ENCODE assay signal across 18 mouse cellular contexts in the genomic region with DNA sequence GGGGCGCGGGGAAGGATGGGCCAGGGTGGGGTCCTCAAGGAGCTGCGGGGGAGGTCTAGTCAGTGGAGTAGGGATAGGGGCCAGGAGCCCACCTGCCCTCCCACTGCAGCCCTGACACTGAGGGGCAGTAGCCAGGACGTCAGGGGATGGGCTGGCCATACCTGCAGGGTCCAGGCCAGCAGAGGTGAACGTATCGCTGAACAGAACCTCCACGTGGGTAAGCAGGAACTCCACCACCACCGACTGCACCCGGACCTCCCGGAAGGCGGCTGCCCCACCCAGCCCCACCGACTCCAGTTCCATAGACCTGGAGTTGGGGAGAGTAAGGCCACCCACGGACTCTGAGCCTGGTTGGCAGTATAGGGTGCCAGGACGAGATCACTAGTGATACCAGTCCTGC. TPM values are rescaled to one million over a fixed set of nuclear protein-coding genes. Genes with fewer than 3 reads are reported as not detected.
DNase-seq lines count a peak whose midpoint lies in the region; ATAC-seq and TF ChIP-seq lines count a peak whose summit lies in the region.
"Had no signal": no experiment of that assay in that cellular context is flagged by ENCODE, and none has a peak within 500 bp of the region (broad histone marks: within the 10 kb centered on the region; RNA-seq: fewer than 3 reads in every experiment).

No protein-coding gene starts in this region.

- H3K4me1 ChIP-seq in forebrain, embryonic 13.5 days, result peaks cover 21% of the 10 kb centered on the region
- H3K4me1 ChIP-seq in forebrain, postnatal 0 days (ENCODE audit: insufficient read depth), result 0 out of 2 replicates have a peak, but pooled peaks cover 3% of the 10 kb centered on the region
- peaks cover 7% of the 10 kb centered on the region for H3K4me1 ChIP-seq in lung, embryonic 14.5 days (ENCODE audit: insufficient read depth)
- peaks cover 55% of the 10 kb centered on the region for H3K4me1 ChIP-seq in E14TG2a.4 (replicated peaks; ENCODE audit: low read depth, low read length)
- peaks cover 12% of the 10 kb centered on the region for H3K4me1 ChIP-seq in intestine, embryonic 15.5 days (replicated peaks)

- no peak overlapping the region for H3K4me2 ChIP-seq in forebrain, embryonic 13.5 days
- no peak overlapping the region for H3K4me2 ChIP-seq in forebrain, postnatal 0 days (ENCODE audit: low read depth)
- peak overlapping the region; percentile 43; the same call in 1 of the 2 replicates for H3K4me2 ChIP-seq in lung, embryonic 14.5 days
- H3K4me2 ChIP-seq in intestine, embryonic 15.5 days (replicated peaks), result peak overlapping the region; percentile 44
- H3K4me2 ChIP-seq: liver, embryonic 12.5 days had no signal

- WGBS in forebrain, embryonic 13.5 days, result 82% methylated on average over 14 of the region's 14 CpGs
- WGBS in forebrain, postnatal 0 days, result 81% methylated on average over 14 of the region's 14 CpGs
- WGBS in lung, embryonic 14.5 days, result 81% methylated on average over 14 of the region's 14 CpGs
- 76% methylated on average over 14 of the region's 14 CpGs for WGBS in intestine, embryonic 15.5 days

- no peak for DNase-seq in forebrain, postnatal 0 days
- no peak for DNase-seq in lung, embryonic 14.5 days
- no peak for DNase-seq in lung, adult 18-20 months
- no peak for DNase-seq in yolk sac, embryonic 10.5 days (ENCODE audit: low spot score)
- DNase-seq in MN1 (ENCODE audit: low spot score), result no peak
- DNase-seq: adrenal gland, adult 8-10 months; cerebellum, adult 2 months; heart, adult 11 months; heart, postnatal 10 days; kidney, adult 8-10 months; lung, postnatal 4 days had no signal

- ATAC-seq in forebrain, embryonic 13.5 days, result no peak
- ATAC-seq in forebrain, postnatal 0 days, result no peak
- no peak for ATAC-seq in lung, embryonic 14.5 days (ENCODE audit: insufficient read depth)
- no peak for ATAC-seq in intestine, embryonic 15.5 days
- ATAC-seq: liver, embryonic 12.5 days had no signal

- H3K27me3 ChIP-seq in forebrain, embryonic 13.5 days, result no peaks in the 10 kb centered on the region
- H3K27me3 ChIP-seq in forebrain, postnatal 0 days (ENCODE audit: insufficient read depth, low read length), result no peaks in the 10 kb centered on the region
- H3K27me3 ChIP-seq in lung, embryonic 14.5 days (ENCODE audit: insufficient read depth, low read length), result no peaks in the 10 kb centered on the region
- peaks cover 83% of the 10 kb centered on the region for H3K27me3 ChIP-seq in E14TG2a.4 (ENCODE audit: insufficient read depth, low read length)
- no peaks in the 10 kb centered on the region for H3K27me3 ChIP-seq in intestine, embryonic 15.5 days (replicated peaks)
- H3K27me3 ChIP-seq: liver, embryonic 12.5 days had no signal

- no peaks in the 10 kb centered on the region for H3K9me3 ChIP-seq in forebrain, embryonic 13.5 days (replicated peaks)
- H3K9me3 ChIP-seq in forebrain, postnatal 0 days (ENCODE audit: low read length), result no peaks in the 10 kb centered on the region
- H3K9me3 ChIP-seq in lung, embryonic 14.5 days (ENCODE audit: low read depth, low read length), result no peaks in the 10 kb centered on the region
- H3K9me3 ChIP-seq in E14TG2a.4 (ENCODE audit: low read length), result no peaks in the 10 kb centered on the region
- H3K9me3 ChIP-seq in intestine, embryonic 15.5 days, result no peaks in the 10 kb centered on the region
- H3K9me3 ChIP-seq: liver, embryonic 12.5 days had no signal

- H3K27ac ChIP-seq in forebrain, embryonic 13.5 days, result no peak overlapping the region
- H3K27ac ChIP-seq in forebrain, postnatal 0 days (ENCODE audit: low read depth, low read length), result no peak overlapping the region
- no peak overlapping the region for H3K27ac ChIP-seq in lung, embryonic 14.5 days (ENCODE audit: low read depth)
- no peak overlapping the region for H3K27ac ChIP-seq in intestine, embryonic 15.5 days
- H3K27ac ChIP-seq: layer of hippocampus, adult 2 months; liver, embryonic 12.5 days had no signal

- H3K4me3 ChIP-seq in forebrain, embryonic 13.5 days, result no peak overlapping the region
- H3K4me3 ChIP-seq in forebrain, postnatal 0 days (ENCODE audit: low read depth, low read length), result no peak overlapping the region
- H3K4me3 ChIP-seq in lung, embryonic 14.5 days (ENCODE audit: low read depth, low read length), result no peak overlapping the region
- H3K4me3 ChIP-seq in E14TG2a.4 (replicated peaks; ENCODE audit: low read length), result peak overlapping the region; percentile 70
- H3K4me3 ChIP-seq in intestine, embryonic 15.5 days (replicated peaks), result no peak overlapping the region
- H3K4me3 ChIP-seq: layer of hippocampus, adult 2 months; liver, embryonic 12.5 days had no signal

- no peak for TF ChIP-seq CTCF in forebrain, postnatal 0 days (IDR thresholded peaks at IDR 0.05; ENCODE audit: low read depth)
- TF ChIP-seq CTCF in lung, embryonic 14.5 days (IDR thresholded peaks at IDR 0.05; ENCODE audit: low read depth), result no peak
- TF ChIP-seq CTCF in E14TG2a.4 (conservative IDR thresholded peaks at IDR 0.05; ENCODE audit: low read length), result no peak

- 0 out of 2 replicates have a peak overlapping the region, but pooled peaks have one; percentile 34 for H3K9ac ChIP-seq in forebrain, embryonic 13.5 days
- no peak overlapping the region for H3K9ac ChIP-seq in forebrain, postnatal 0 days
- H3K9ac ChIP-seq in lung, embryonic 14.5 days, result no peak overlapping the region
- H3K9ac ChIP-seq in intestine, embryonic 15.5 days, result no peak overlapping the region
- H3K9ac ChIP-seq: liver, embryonic 12.5 days had no signal

- peaks cover 100% of the 10 kb centered on the region for H3K36me3 ChIP-seq in forebrain, embryonic 13.5 days (ENCODE audit: poor library complexity, severe bottlenecking)
- H3K36me3 ChIP-seq in forebrain, postnatal 0 days (ENCODE audit: insufficient read depth), result peaks cover 91% of the 10 kb centered on the region
- H3K36me3 ChIP-seq in lung, embryonic 14.5 days (ENCODE audit: insufficient read depth), result peaks cover 85% of the 10 kb centered on the region
- H3K36me3 ChIP-seq in E14TG2a.4 (ENCODE audit: insufficient read depth, low read length), result peaks cover 5% of the 10 kb centered on the region
- peaks cover 23% of the 10 kb centered on the region for H3K36me3 ChIP-seq in intestine, embryonic 15.5 days

RNA-seq across cellular contexts. Expression of a gene that starts 7.9 kb away (rescaled TPM):
- 80.6 and 88.7 TPM in 2 replicates for polyA plus RNA-seq in forebrain, embryonic 13.5 days (2015; fragmentation: Nextera tagmentation; extraction: Ambion mirVana)
- total RNA-seq in forebrain, postnatal 0 days (2014; rRNA removed), result 52.4 and 58.5 TPM in 2 replicates
- polyA plus RNA-seq in forebrain, postnatal 0 days (2015; fragmentation: Nextera tagmentation; extraction: Ambion mirVana), result 128 and 145 TPM in 2 replicates
- 13.8 and 14.3 TPM in 2 replicates for polyA plus RNA-seq in lung, embryonic 14.5 days (2014; fragmentation: Nextera tagmentation; extraction: Ambion mirVana)
- 7.4 and 7.8 TPM in 2 replicates for polyA plus RNA-seq in intestine, embryonic 15.5 days (2015; fragmentation: Nextera tagmentation; extraction: Ambion mirVana)

RNA-seq across cellular contexts. Expression of a gene that starts 25.0 kb away (rescaled TPM):
- 11.0 and 12.1 TPM in 2 replicates for polyA plus RNA-seq in forebrain, embryonic 13.5 days (2015; fragmentation: Nextera tagmentation; extraction: Ambion mirVana)
- total RNA-seq in forebrain, postnatal 0 days (2014; rRNA removed), result 2.9 and 4.1 TPM in 2 replicates
- polyA plus RNA-seq in forebrain, postnatal 0 days (2015; fragmentation: Nextera tagmentation; extraction: Ambion mirVana), result 12.7 and 14.0 TPM in 2 replicates
- polyA plus RNA-seq in lung, embryonic 14.5 days (2014; fragmentation: Nextera tagmentation; extraction: Ambion mirVana), result 24.9 and 26.0 TPM in 2 replicates
- polyA plus RNA-seq in intestine, embryonic 15.5 days (2015; fragmentation: Nextera tagmentation; extraction: Ambion mirVana), result 37.8 and 41.5 TPM in 2 replicates

RNA-seq across cellular contexts. Expression of a gene that starts 25.1 kb away (rescaled TPM):
- 14.8 and 17.5 TPM in 2 replicates for polyA plus RNA-seq in forebrain, embryonic 13.5 days (2015; fragmentation: Nextera tagmentation; extraction: Ambion mirVana)
- total RNA-seq in forebrain, postnatal 0 days (2014; rRNA removed), result 9.0 and 14.8 TPM in 2 replicates
- polyA plus RNA-seq in forebrain, postnatal 0 days (2015; fragmentation: Nextera tagmentation; extraction: Ambion mirVana), result 2.2 and 3.8 TPM in 2 replicates
- polyA plus RNA-seq in lung, embryonic 14.5 days (2014; fragmentation: Nextera tagmentation; extraction: Ambion mirVana), result 18.3 and 18.7 TPM in 2 replicates
- 8.7 and 10.0 TPM in 2 replicates for polyA plus RNA-seq in intestine, embryonic 15.5 days (2015; fragmentation: Nextera tagmentation; extraction: Ambion mirVana)

RNA-seq across cellular contexts. Expression of a gene that starts 32.7 kb away (rescaled TPM):
- 53.0 and 65.1 TPM in 2 replicates for polyA plus RNA-seq in forebrain, embryonic 13.5 days (2015; fragmentation: Nextera tagmentation; extraction: Ambion mirVana)
- 16.0 and 19.2 TPM in 2 replicates for total RNA-seq in forebrain, postnatal 0 days (2014; rRNA removed)
- 49.5 and 53.0 TPM in 2 replicates for polyA plus RNA-seq in forebrain, postnatal 0 days (2015; fragmentation: Nextera tagmentation; extraction: Ambion mirVana)
- polyA plus RNA-seq in lung, embryonic 14.5 days (2014; fragmentation: Nextera tagmentation; extraction: Ambion mirVana), result 33.7 and 34.7 TPM in 2 replicates
- 46.3 and 48.4 TPM in 2 replicates for polyA plus RNA-seq in intestine, embryonic 15.5 days (2015; fragmentation: Nextera tagmentation; extraction: Ambion mirVana)

RNA-seq across cellular contexts. Expression of a gene that starts 33.6 kb away (rescaled TPM):
- 0.31 TPM in 1 of 2 replicates, not detected in the other for polyA plus RNA-seq in forebrain, embryonic 13.5 days (2015; fragmentation: Nextera tagmentation; extraction: Ambion mirVana)
- not detected in 2 replicates for total RNA-seq in forebrain, postnatal 0 days (2014; rRNA removed)
- polyA plus RNA-seq in forebrain, postnatal 0 days (2015; fragmentation: Nextera tagmentation; extraction: Ambion mirVana), result not detected in 2 replicates
- polyA plus RNA-seq in lung, embryonic 14.5 days (2014; fragmentation: Nextera tagmentation; extraction: Ambion mirVana), result not detected in 2 replicates
- 5.0 and 5.2 TPM in 2 replicates for polyA plus RNA-seq in intestine, embryonic 15.5 days (2015; fragmentation: Nextera tagmentation; extraction: Ambion mirVana)
- total RNA-seq: heart, postnatal 10 days; layer of hippocampus, adult 2 months; left cerebral cortex, adult 8-10 months had no signal
- polyA plus RNA-seq: cerebellum, adult 2 months; thymus, postnatal 0 days had no signal

Comparison
In these comparisons a context has a peak if more than half of its experiments do, and no peak if none do; other contexts are left out.
1. H3K4me2 ChIP-seq: peak in lung, embryonic 14.5 days (single experiment) and intestine, embryonic 15.5 days (single experiment); none in forebrain, embryonic 13.5 days (single experiment) and forebrain, postnatal 0 days (single experiment).